Mouse (Mus musculus) liver, embryonic 12.5 days (tissue): ENCODE measurements around the gene Scrn1. TPM values are rescaled to one million over a fixed set of nuclear protein-coding genes. Genes with fewer than 3 reads are reported as not detected.

Experiments
- ATAC-seq: fragments of 200-750 bp; cut with Nextera tagmentation; 2 replicates; pipeline ENCODE4 v1.8.0; 2017; ENCODE audit warnings: moderate number of reproducible peaks, mild to moderate bottlenecking, moderate library complexity
- H3K27ac ChIP-seq: fragments of 300-500 bp; sonication (generic); 2 replicates; pipeline ENCODE4 v1.5.1; 2016; ENCODE audit warnings: mild to moderate bottlenecking
- H3K27me3 ChIP-seq: fragments of 300-500 bp; sonication (generic); replicated peaks from 2 replicates; pipeline ENCODE4 v1.6.1; 2016; ENCODE audit warnings: mild to moderate bottlenecking, moderate library complexity
- H3K36me3 ChIP-seq: fragments of 300-500 bp; sonication (generic); 2 replicates; pipeline ENCODE4 v1.6.1; 2016; ENCODE audit warnings: mild to moderate bottlenecking, moderate library complexity
- H3K4me1 ChIP-seq: fragments of 300-500 bp; sonication (generic); 2 replicates; pipeline ENCODE4 v1.6.1; 2016
- H3K4me2 ChIP-seq: fragments of 300-500 bp; sonication (generic); 2 replicates; pipeline ENCODE4 v1.6.1; 2016; ENCODE audit warnings: mild to moderate bottlenecking, moderate library complexity
- H3K4me3 ChIP-seq: fragments of 300-500 bp; sonication (generic); 2 replicates; pipeline ENCODE4 v1.5.1; 2016; ENCODE audit warnings: mild to moderate bottlenecking, moderate library complexity
- H3K9ac ChIP-seq: fragments of 300-500 bp; sonication (generic); 2 replicates; pipeline ENCODE4 v1.6.1; 2016; ENCODE audit warnings: mild to moderate bottlenecking, moderate library complexity
- H3K9me3 ChIP-seq: fragments of 300-500 bp; sonication (generic); replicated peaks from 2 replicates; pipeline ENCODE4 v1.6.1; 2016; ENCODE audit warnings: mild to moderate bottlenecking, moderate library complexity
- WGBS: fragments of 180-500 bp; shearing (Covaris S2); methylation state at CpG from one replicate; pipeline ENCODE4 v1.1.7; 2016; ENCODE audit not compliant: insufficient replicate concordance; 5-methylcytosine and 5-hydroxymethylcytosine counted together
- polyA plus RNA-seq: library from polyadenylated mRNA; unstranded; fragments of >200 nt; fragmentation: Nextera tagmentation; extraction: Ambion mirVana; gene quantifications from 2 replicates; pipeline ENCODE4 v1.2.1, GENCODE M21; 2016

Scrn1 gene
- polyA plus RNA-seq, 1 experiment from 2014 or later = 0.60 TPM

- peaks cover 33% of the 10 kb centered on the region for H3K4me1 ChIP-seq
- ATAC-seq = peak; percentile 81
These were observed 26.7 kb upstream of the Scrn1 start for GRCm38 (mm10) chr6:54592938-54593535.

GRCm38 (mm10) chr6:54591778-54592177 is 25.5 kb upstream of the Scrn1 start:
- H3K4me2 ChIP-seq = peak overlapping the region; percentile 96
- no peak overlapping the region for H3K27ac ChIP-seq
- no peaks in the 10 kb centered on the region for H3K9me3 ChIP-seq
- WGBS = 58% methylated on average over 6 of the region's 6 CpGs
- peaks cover 33% of the 10 kb centered on the region for H3K4me1 ChIP-seq
- H3K4me3 ChIP-seq = 0 out of 2 replicates have a peak overlapping the region, but pooled peaks have one; percentile 9
- no peaks in the 10 kb centered on the region for H3K36me3 ChIP-seq
- H3K27me3 ChIP-seq = peaks cover 18% of the 10 kb centered on the region
- ATAC-seq = no peak
- no peak overlapping the region for H3K9ac ChIP-seq

More at GRCm38 (mm10) chr6:54592938-54593535, 26.7 kb upstream of the Scrn1 start:
- Histone ChIP-seq H3K27me3 (peaks cover 20% of the 10 kb centered on the region), H3K27ac (peak overlapping the region; percentile 51; the same call in 1 of the 2 replicates), H3K4me3 (peak overlapping the region; percentile 65), H3K4me2 (peak overlapping the region; percentile 96), H3K36me3 (no peaks in the 10 kb centered on the region), H3K9me3 (no peaks in the 10 kb centered on the region), H3K9ac (peak overlapping the region; percentile 68)
- under 1% methylated on average over 20 of the region's 20 CpGs for WGBS

GRCm38 (mm10) chr6:54590691-54591090 is 24.4 kb upstream of the Scrn1 start:
- Histone ChIP-seq H3K36me3 (no peaks in the 10 kb centered on the region), H3K9me3 (no peaks in the 10 kb centered on the region), H3K4me1 (peaks cover 25% of the 10 kb centered on the region), H3K27me3 (0 out of 2 replicates have a peak, but pooled peaks cover 8% of the 10 kb centered on the region), H3K4me3 (no peak overlapping the region), H3K27ac (no peak overlapping the region), H3K4me2 (no peak overlapping the region), H3K9ac (no peak overlapping the region)
- ATAC-seq = no peak
- 68% methylated on average over 2 of the region's 2 CpGs for WGBS

- peaks cover 8% of the 10 kb centered on the region; the same call in 1 of the 2 replicates for H3K4me1 ChIP-seq
- H3K9ac ChIP-seq = no peak overlapping the region
- H3K9me3 ChIP-seq = no peaks in the 10 kb centered on the region
- H3K27ac ChIP-seq = no peak overlapping the region
- no peak overlapping the region for H3K4me2 ChIP-seq
- WGBS = 56% methylated on average over 1 of the region's 1 CpGs
- H3K27me3 ChIP-seq = no peaks in the 10 kb centered on the region
- no peak for ATAC-seq
- H3K4me3 ChIP-seq = no peak overlapping the region
- H3K36me3 ChIP-seq = peaks cover 4% of the 10 kb centered on the region; the same call in 1 of the 2 replicates
These were observed 21.9 kb upstream of the Scrn1 start for GRCm38 (mm10) chr6:54588212-54588611.

GRCm38 (mm10) chr6:54587683-54588082 is 21.4 kb upstream of the Scrn1 start:
- Histone ChIP-seq H3K9me3 (no peaks in the 10 kb centered on the region), H3K27me3 (no peaks in the 10 kb centered on the region), H3K9ac (no peak overlapping the region), H3K36me3 (peaks cover 9% of the 10 kb centered on the region; the same call in 1 of the 2 replicates), H3K27ac (no peak overlapping the region), H3K4me2 (no peak overlapping the region), H3K4me3 (no peak overlapping the region), H3K4me1 (0 out of 2 replicates have a peak, but pooled peaks cover 8% of the 10 kb centered on the region)
- 40% methylated on average over 4 of the region's 4 CpGs for WGBS
- ATAC-seq = no peak

GRCm38 (mm10) chr6:54586911-54587310 is 20.6 kb upstream of the Scrn1 start:
- Histone ChIP-seq H3K27ac (no peak overlapping the region), H3K4me3 (no peak overlapping the region), H3K9me3 (no peaks in the 10 kb centered on the region), H3K36me3 (peaks cover 10% of the 10 kb centered on the region; the same call in 1 of the 2 replicates), H3K4me1 (0 out of 2 replicates have a peak, but pooled peaks cover 5% of the 10 kb centered on the region), H3K4me2 (no peak overlapping the region), H3K27me3 (no peaks in the 10 kb centered on the region), H3K9ac (no peak overlapping the region)
- ATAC-seq = no peak
- 73% methylated on average over 8 of the region's 8 CpGs for WGBS

GRCm38 (mm10) chr6:54586175-54586574 is 19.9 kb upstream of the Scrn1 start:
- no peak for ATAC-seq
- Histone ChIP-seq H3K4me3 (no peak overlapping the region), H3K9ac (no peak overlapping the region), H3K27ac (no peak overlapping the region), H3K27me3 (no peaks in the 10 kb centered on the region), H3K36me3 (peaks cover 10% of the 10 kb centered on the region; the same call in 1 of the 2 replicates), H3K4me1 (no peaks in the 10 kb centered on the region), H3K4me2 (no peak overlapping the region), H3K9me3 (no peaks in the 10 kb centered on the region)
- WGBS = 11% methylated on average over 2 of the region's 2 CpGs

GRCm38 (mm10) chr6:54573218-54573955 is 7.1 kb upstream of the Scrn1 start:
- H3K4me2 ChIP-seq = no peak overlapping the region
- no peaks in the 10 kb centered on the region for H3K9me3 ChIP-seq

GRCm38 (mm10) chr6:54569776-54570175 is 3.5 kb upstream of the Scrn1 start:
- Histone ChIP-seq H3K27ac (no peak overlapping the region), H3K27me3 (peaks cover 51% of the 10 kb centered on the region), H3K4me1 (0 out of 2 replicates have a peak, but pooled peaks cover 9% of the 10 kb centered on the region), H3K4me2 (no peak overlapping the region), H3K9me3 (no peaks in the 10 kb centered on the region), H3K4me3 (no peak overlapping the region), H3K9ac (no peak overlapping the region), H3K36me3 (no peaks in the 10 kb centered on the region)
- WGBS = 56% methylated on average over 7 of the region's 7 CpGs
- ATAC-seq = no peak

More at GRCm38 (mm10) chr6:54573218-54573955, 7.1 kb upstream of the Scrn1 start:
- H3K4me3 ChIP-seq = no peak overlapping the region
- H3K27ac ChIP-seq = no peak overlapping the region
- H3K27me3 ChIP-seq = peaks cover 19% of the 10 kb centered on the region; the same call in 1 of the 2 replicates
- no peak overlapping the region for H3K9ac ChIP-seq
- H3K4me1 ChIP-seq = no peaks in the 10 kb centered on the region
- H3K36me3 ChIP-seq = no peaks in the 10 kb centered on the region
- no peak for ATAC-seq
- WGBS = 35% methylated on average over 6 of the region's 6 CpGs

- no peak overlapping the region for H3K27ac ChIP-seq
- no peak for ATAC-seq
- H3K4me1 ChIP-seq = 0 out of 2 replicates have a peak, but pooled peaks cover 9% of the 10 kb centered on the region
- peak overlapping the region; percentile 70 for H3K4me2 ChIP-seq
- WGBS = 20% methylated on average over 6 of the region's 6 CpGs
- H3K4me3 ChIP-seq = peak overlapping the region; percentile 44
- no peaks in the 10 kb centered on the region for H3K9me3 ChIP-seq
- no peak overlapping the region for H3K9ac ChIP-seq
- no peaks in the 10 kb centered on the region for H3K36me3 ChIP-seq
- H3K27me3 ChIP-seq = peaks cover 69% of the 10 kb centered on the region
These were observed 244 bp upstream of the Scrn1 start for GRCm38 (mm10) chr6:54566546-54566919.

GRCm38 (mm10) chr6:54565012-54565411 is 1.3 kb downstream of the Scrn1 start:
- H3K9me3 ChIP-seq = no peaks in the 10 kb centered on the region
- no peak overlapping the region for H3K4me3 ChIP-seq
- no peak for ATAC-seq
- no peaks in the 10 kb centered on the region for H3K36me3 ChIP-seq
- 0 out of 2 replicates have a peak, but pooled peaks cover 9% of the 10 kb centered on the region for H3K4me1 ChIP-seq
- peaks cover 64% of the 10 kb centered on the region for H3K27me3 ChIP-seq
- WGBS = 53% methylated on average over 3 of the region's 3 CpGs
- no peak overlapping the region for H3K27ac ChIP-seq
- H3K4me2 ChIP-seq = no peak overlapping the region
- H3K9ac ChIP-seq = no peak overlapping the region

GRCm38 (mm10) chr6:54564506-54564991 is 1.7 kb downstream of the Scrn1 start:
- no peak overlapping the region for H3K4me2 ChIP-seq

More at GRCm38 (mm10) chr6:54564506-54564991, 1.7 kb downstream of the Scrn1 start:
- H3K4me1 ChIP-seq = 0 out of 2 replicates have a peak, but pooled peaks cover 9% of the 10 kb centered on the region
- H3K9me3 ChIP-seq = no peaks in the 10 kb centered on the region
- ATAC-seq = no peak
- H3K9ac ChIP-seq = no peak overlapping the region
- no peaks in the 10 kb centered on the region for H3K36me3 ChIP-seq
- H3K27me3 ChIP-seq = peaks cover 68% of the 10 kb centered on the region
- 42% methylated on average over 9 of the region's 9 CpGs for WGBS
- H3K27ac ChIP-seq = no peak overlapping the region
- no peak overlapping the region for H3K4me3 ChIP-seq
